ENCODE assay signal across 28 mouse cellular contexts in genomic region chr15:26804046-26804445, GRCm38 (mm10).
DNase-seq lines count a peak whose midpoint lies in the region; TF ChIP-seq lines count a peak whose summit lies in the region.
"Had no signal": no experiment of that assay in that cellular context is flagged by ENCODE, and none has a peak within 500 bp of the region (broad histone marks: within the 10 kb centered on the region; RNA-seq: fewer than 3 reads in every experiment).

No protein-coding gene starts in this region.

- WGBS in kidney, adult 2 months = 53% methylated on average over 5 of the region's 5 CpGs
- WGBS in thymus, adult 2 months = 71% methylated on average over 5 of the region's 5 CpGs

- TF ChIP-seq CTCF in kidney, adult 2 months (conservative IDR thresholded peaks at IDR 0.05; ENCODE audit: insufficient read depth, insufficient read length, low read depth, low read length) = no peak
- no peak for TF ChIP-seq CTCF in thymus, adult 2 months (IDR thresholded peaks at IDR 0.05; ENCODE audit: borderline replicate concordance, control insufficient read depth, extremely low read depth, insufficient read depth, low read length, poor library complexity)

- H3K4me3 ChIP-seq in kidney, adult 2 months (ENCODE audit: insufficient read depth, low read depth, low read length) = no peak overlapping the region
- no peak overlapping the region for H3K4me3 ChIP-seq in thymus, adult 2 months (ENCODE audit: control insufficient read depth, insufficient read depth, low read length)
- H3K4me3 ChIP-seq: erythroblast, embryonic 14.5 days; intestine, embryonic 15.5 days; layer of hippocampus, adult 2 months; left cerebral cortex, adult 2 months; limb, embryonic 12.5 days; liver, embryonic 15.5 days; midbrain, embryonic 12.5 days; myocyte; neural tube, embryonic 13.5 days; stomach, embryonic 15.5 days had no signal

- H3K27me3 ChIP-seq in kidney, adult 2 months (replicated peaks; ENCODE audit: control insufficient read depth, insufficient read depth, low read length) = no peaks in the 10 kb centered on the region
- H3K27me3 ChIP-seq in thymus, adult 2 months (ENCODE audit: control insufficient read depth, insufficient read depth, low read length) = no peaks in the 10 kb centered on the region
- H3K27me3 ChIP-seq: intestine, embryonic 15.5 days; limb, embryonic 12.5 days; liver, embryonic 15.5 days; midbrain, embryonic 12.5 days; neural tube, embryonic 13.5 days; stomach, embryonic 15.5 days had no signal

- TF ChIP-seq POLR2A in kidney, adult 2 months (IDR thresholded peaks at IDR 0.05; ENCODE audit: low read depth, low read length) = no peak
- TF ChIP-seq POLR2A in thymus, adult 2 months (IDR thresholded peaks at IDR 0.05; ENCODE audit: control insufficient read depth, extremely low read depth, insufficient read depth, low read length, poor library complexity) = no peak

- no peaks in the 10 kb centered on the region for H3K36me3 ChIP-seq in kidney, adult 2 months (ENCODE audit: control insufficient read depth, insufficient read depth, low read length)
- no peaks in the 10 kb centered on the region for H3K36me3 ChIP-seq in thymus, adult 2 months (ENCODE audit: control insufficient read depth, insufficient read depth, low read length)
- H3K36me3 ChIP-seq: G1E; intestine, embryonic 15.5 days; limb, embryonic 12.5 days; liver, embryonic 15.5 days; midbrain, embryonic 12.5 days; neural tube, embryonic 13.5 days; stomach, embryonic 15.5 days had no signal

- DNase-seq in adrenal gland, adult 2 months = peak; percentile 64
- no peak for DNase-seq in adrenal gland, adult 18-20 months (ENCODE audit: low spot score in 2 of 2)
- peak; percentile 13 for DNase-seq in kidney, postnatal 10 days
- DNase-seq in kidney, adult 2 months = no peak
- DNase-seq in embryo, embryonic 10 days (ENCODE audit: low spot score) = peak; percentile 55
- DNase-seq in mesoderm, embryonic 11.5 days (ENCODE audit: low read depth, low spot score) = peak; percentile 41
- DNase-seq in heart, adult 11 months = no peak
- no peak for DNase-seq in thymus, adult 2 months
- DNase-seq: cerebellum, adult 2 months; cerebellum, postnatal 14 days; heart, postnatal 14 days; lung, embryonic 14.5 days; lung, postnatal 36 days; retina, postnatal 1 day; right cerebral cortex, postnatal 25 days; thymus, postnatal 14 days had no signal

- 0 out of 2 replicates have a peak, but pooled peaks cover 3% of the 10 kb centered on the region for H3K4me1 ChIP-seq in kidney, adult 2 months (ENCODE audit: control insufficient read depth, insufficient read depth, low read length)
- no peaks in the 10 kb centered on the region for H3K4me1 ChIP-seq in thymus, adult 2 months (replicated peaks; ENCODE audit: control insufficient read depth, insufficient read depth, low read length)
- H3K4me1 ChIP-seq: limb, embryonic 12.5 days; liver, embryonic 15.5 days; midbrain, embryonic 12.5 days; neural tube, embryonic 13.5 days; stomach, embryonic 15.5 days had no signal

- H3K27ac ChIP-seq in kidney, adult 2 months (ENCODE audit: insufficient read depth, low read depth, low read length) = no peak overlapping the region
- H3K27ac ChIP-seq in thymus, adult 2 months (ENCODE audit: control insufficient read depth, insufficient read depth, low read length) = no peak overlapping the region
- H3K27ac ChIP-seq: hindbrain, postnatal 0 days; intestine, embryonic 15.5 days; layer of hippocampus, adult 2 months; left cerebral cortex, adult 2 months; limb, embryonic 12.5 days; liver, embryonic 15.5 days; midbrain, embryonic 12.5 days; neural tube, embryonic 13.5 days; stomach, embryonic 15.5 days had no signal

Comparison
In these comparisons a context has a peak if more than half of its experiments do, and no peak if none do; other contexts are left out.
1. DNase-seq: peak in adrenal gland, adult 2 months (single experiment), kidney, postnatal 10 days (single experiment), embryo, embryonic 10 days (single experiment) and mesoderm, embryonic 11.5 days (single experiment); none in adrenal gland, adult 18-20 months (0 of 2), kidney, adult 2 months (single experiment), heart, adult 11 months (single experiment) and thymus, adult 2 months (single experiment).